ENCODE assay signal across 8 mouse cellular contexts in the genomic region with DNA sequence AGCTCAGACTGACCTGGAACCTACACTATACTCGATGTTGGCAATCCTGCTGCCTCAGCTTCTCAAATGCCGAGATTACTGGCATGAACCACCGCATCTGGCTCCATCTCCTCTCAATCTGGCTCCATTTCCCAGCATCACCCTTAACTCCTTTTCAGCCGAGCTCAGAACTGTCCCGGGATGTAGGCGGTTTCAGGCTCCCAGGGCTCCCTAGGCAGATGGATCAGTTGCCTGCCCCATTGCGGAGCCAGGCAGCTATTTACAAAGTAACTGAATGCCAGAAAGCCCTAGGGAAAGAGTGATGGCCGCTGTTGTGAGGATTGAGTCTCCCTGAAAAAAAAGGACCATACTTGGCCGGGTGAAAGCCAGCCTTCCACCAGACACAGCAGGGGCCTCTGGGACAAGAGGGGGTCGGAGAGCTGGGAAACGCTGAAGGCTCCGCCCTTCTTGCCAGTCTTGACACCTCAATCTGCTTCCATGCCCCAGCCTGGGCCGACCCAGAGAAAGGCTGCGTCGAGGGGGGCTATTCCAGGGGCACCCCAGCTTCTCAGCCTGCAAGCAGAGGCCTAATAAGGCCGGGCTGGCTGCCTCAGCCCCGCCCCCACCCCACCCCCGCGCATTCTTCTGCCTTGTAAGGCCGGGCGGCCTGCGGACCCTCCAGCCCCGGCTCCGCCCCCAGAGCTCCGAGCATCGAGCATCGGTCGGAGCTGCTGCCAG. TPM values are rescaled to one million over a fixed set of nuclear protein-coding genes. Genes with fewer than 3 reads are reported as not detected.
DNase-seq lines count a peak whose midpoint lies in the region; ATAC-seq lines count a peak whose summit lies in the region.

A gene (plus strand): TSS at position 683 of the 717 bp plus-strand sequence.

- H3K4me1 ChIP-seq in heart, embryonic 16.5 days (ENCODE audit: control insufficient read depth, insufficient read depth, low read length) = peaks cover 32% of the 10 kb centered on the region
- peaks cover 13% of the 10 kb centered on the region for H3K4me1 ChIP-seq in stomach, embryonic 16.5 days (ENCODE audit: control insufficient read depth, insufficient read depth, low read length)

- 4% methylated on average over 28 of the region's 28 CpGs for WGBS in heart, embryonic 16.5 days
- WGBS in large intestine, adult 2 months = 18% methylated on average over 28 of the region's 28 CpGs
- WGBS in stomach, embryonic 16.5 days = 4% methylated on average over 28 of the region's 28 CpGs

- H3K9me3 ChIP-seq in heart, embryonic 16.5 days (replicated peaks; ENCODE audit: control insufficient read depth, low read length) = no peaks in the 10 kb centered on the region
- no peaks in the 10 kb centered on the region for H3K9me3 ChIP-seq in stomach, embryonic 16.5 days (replicated peaks; ENCODE audit: control insufficient read depth, low read length)

- peak; percentile 84 for ATAC-seq in heart, embryonic 16.5 days (replicated peaks; ENCODE audit: extremely low read depth, insufficient read depth, low FRiP score)
- peak; percentile 94 for ATAC-seq in stomach, embryonic 16.5 days (ENCODE audit: insufficient read depth, low FRiP score)

- DNase-seq in thymus, postnatal 4 days = peak; percentile 28
- DNase-seq in thymus, postnatal 36 days = no peak
- peak; percentile 24 for DNase-seq in fibroblast of lung, adult 2 months (ENCODE audit: low read depth)
- DNase-seq in large intestine, adult 2 months (ENCODE audit: low read depth, low spot score) = no peak
- peak; percentile 57 for DNase-seq in lung, postnatal 14 days
- no peak for DNase-seq in right cerebral cortex, postnatal 14 days

- 0 out of 2 replicates have a peak, but pooled peaks cover 3% of the 10 kb centered on the region for H3K36me3 ChIP-seq in heart, embryonic 16.5 days (ENCODE audit: control insufficient read depth, insufficient read depth)
- H3K36me3 ChIP-seq in stomach, embryonic 16.5 days (ENCODE audit: control insufficient read depth, insufficient read depth, low read length) = no peaks in the 10 kb centered on the region

- H3K27me3 ChIP-seq in heart, embryonic 16.5 days (ENCODE audit: control insufficient read depth, insufficient read depth, low read length) = no peaks in the 10 kb centered on the region
- H3K27me3 ChIP-seq in stomach, embryonic 16.5 days (ENCODE audit: control insufficient read depth, insufficient read depth, low read length) = no peaks in the 10 kb centered on the region

- H3K4me2 ChIP-seq in heart, embryonic 16.5 days (ENCODE audit: low read depth, low read length) = peak within 1 kb of the TSS; percentile 66
- peak within 1 kb of the TSS; percentile 55 for H3K4me2 ChIP-seq in stomach, embryonic 16.5 days (ENCODE audit: low read depth, low read length)

- H3K4me3 ChIP-seq in heart, embryonic 16.5 days (ENCODE audit: low read length) = peak within 1 kb of the TSS; percentile 64
- peak within 1 kb of the TSS; percentile 57 for H3K4me3 ChIP-seq in stomach, embryonic 16.5 days (replicated peaks; ENCODE audit: low read length)

- H3K27ac ChIP-seq in heart, embryonic 16.5 days (ENCODE audit: low read length) = peak within 1 kb of the TSS; percentile 97
- H3K27ac ChIP-seq in stomach, embryonic 16.5 days (ENCODE audit: low read length) = peak within 1 kb of the TSS; percentile 92

- H3K9ac ChIP-seq in heart, embryonic 16.5 days (ENCODE audit: low read length) = peak within 1 kb of the TSS; percentile 87
- peak within 1 kb of the TSS; percentile 83 for H3K9ac ChIP-seq in stomach, embryonic 16.5 days (ENCODE audit: low read length)

RNA-seq across cellular contexts. Expression of the gene that starts here (rescaled TPM):
- polyA plus RNA-seq in heart, embryonic 16.5 days (2015; fragmentation: Nextera tagmentation; extraction: Ambion mirVana) = 1,725 and 1,731 TPM in 2 replicates
- 827 and 975 TPM in 2 replicates for polyA plus RNA-seq in large intestine, adult 2 months (2012; rRNA removed)
- polyA plus RNA-seq in stomach, embryonic 16.5 days (2015; fragmentation: Nextera tagmentation; extraction: Ambion mirVana) = 1,649 and 1,814 TPM in 2 replicates

Comparison
In these comparisons a context has a peak if more than half of its experiments do, and no peak if none do; other contexts are left out.
1. DNase-seq: peak in thymus, postnatal 4 days (single experiment), fibroblast of lung, adult 2 months (single experiment) and lung, postnatal 14 days (single experiment); none in thymus, postnatal 36 days (0 of 2), large intestine, adult 2 months (single experiment) and right cerebral cortex, postnatal 14 days (single experiment).